Mouse (Mus musculus) G1E (cell line): ENCODE results near the gene Clcn3.

Source experiments
- CTCF ChIP-seq: IDR thresholded peaks from 2 replicates; pipeline ENCODE4 v1.5.1; 2012; ENCODE audit warnings: low read depth, low read length, inconsistent platforms, mixed read lengths
- GATA1 ChIP-seq: IDR thresholded peaks from 2 replicates; pipeline ENCODE4 v1.6.1; 2012; ENCODE audit warnings: borderline replicate concordance, low read length, inconsistent platforms, mixed read lengths
- POLR2AphosphoS5 ChIP-seq: IDR thresholded peaks from 2 replicates; pipeline ENCODE4 v1.6.1; 2012; ENCODE audit warnings: low read depth, low read length, inconsistent platforms; ENCODE audit not compliant: insufficient replicate concordance
- TAL1 ChIP-seq: conservative IDR thresholded peaks from 2 replicates; pipeline ENCODE4 v1.6.1; 2012; ENCODE audit warnings: low read depth, low read length, inconsistent platforms, mixed read lengths

GRCm38 (mm10) chr8:60954281-60955014 is 28.7 kb downstream of the Clcn3 start:
- TF ChIP-seq CTCF (no peak), POLR2AphosphoS5 (no peak), TAL1 (peak; percentile 79), GATA1 (no peak)
